Mouse (Mus musculus) left cerebral cortex, adult 11 months (tissue): ENCODE measurements around the gene 9630041A04Rik.

Source experiments
- DNase-seq: peaks from one replicate; pipeline ENCODE4 v3.0.0; 2022; ENCODE audit warnings: low spot score

Gene 9630041A04Rik

DNA sequence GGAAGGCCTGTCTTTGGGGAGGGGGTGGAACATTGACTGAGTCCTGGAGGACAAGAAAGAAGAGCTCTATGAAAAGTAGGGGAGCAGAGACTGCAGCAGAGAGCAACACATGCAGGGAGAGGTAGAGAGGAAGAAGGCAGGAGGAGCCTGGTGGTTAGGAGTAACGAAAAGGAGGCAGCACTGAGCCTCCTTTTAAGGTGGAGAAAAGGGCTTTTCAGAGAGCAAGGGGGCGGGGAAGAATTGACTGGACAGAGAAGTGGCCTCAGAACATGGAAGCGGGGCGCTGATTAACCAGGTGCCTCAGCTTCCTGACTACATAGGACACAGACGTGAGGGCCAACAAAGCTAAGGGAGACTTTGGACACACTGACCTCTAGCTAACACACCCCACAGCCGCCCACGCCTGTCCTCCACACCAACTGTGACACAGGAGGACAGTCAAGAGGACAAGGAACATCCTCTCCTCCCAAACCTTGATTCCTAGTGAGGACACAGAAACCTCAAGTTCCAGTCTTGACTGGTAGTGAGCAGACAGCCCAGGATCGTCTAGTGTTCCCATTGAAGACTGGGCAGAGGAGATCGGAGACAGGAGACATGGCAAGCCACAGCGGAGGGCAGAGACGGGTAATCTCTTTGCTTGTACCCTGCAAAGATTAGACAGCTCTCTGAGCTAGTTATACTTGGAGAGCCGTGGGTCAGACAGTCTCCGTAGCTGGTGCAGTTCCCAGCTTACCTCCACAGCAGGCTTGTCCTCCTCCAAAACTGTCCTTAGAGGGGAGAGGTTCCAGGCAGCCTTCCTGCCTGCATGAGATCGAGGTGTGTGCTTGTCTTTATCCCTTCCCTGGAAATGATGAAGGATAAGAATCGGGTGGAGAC, at the start of gene 9630041A04Rik:
TSS of gene 9630041A04Rik (plus strand) at position 246 of the 876 bp plus-strand sequence.
- DNase-seq = no peak

DNA sequence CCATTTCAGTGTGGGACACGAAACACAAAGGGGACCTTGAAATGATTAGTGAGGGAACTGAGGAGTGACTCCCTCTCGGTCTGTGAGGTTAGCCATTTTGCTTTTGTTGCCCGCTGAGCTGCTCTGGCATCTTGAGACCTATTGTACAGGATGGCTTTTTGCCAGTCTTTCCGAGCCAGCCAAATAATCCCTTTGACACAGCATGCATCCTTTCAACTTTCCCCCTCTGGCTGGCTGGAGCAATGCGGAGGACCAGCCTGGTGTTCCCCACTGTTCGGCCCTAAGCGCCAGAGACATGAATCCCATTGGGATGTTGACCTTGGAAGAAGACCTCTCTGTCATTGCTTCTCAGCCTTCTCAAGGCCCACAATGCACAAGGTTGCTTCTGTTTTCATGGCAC, 37.7 kb upstream of the 9630041A04Rik start:
- no peak for DNase-seq

DNA sequence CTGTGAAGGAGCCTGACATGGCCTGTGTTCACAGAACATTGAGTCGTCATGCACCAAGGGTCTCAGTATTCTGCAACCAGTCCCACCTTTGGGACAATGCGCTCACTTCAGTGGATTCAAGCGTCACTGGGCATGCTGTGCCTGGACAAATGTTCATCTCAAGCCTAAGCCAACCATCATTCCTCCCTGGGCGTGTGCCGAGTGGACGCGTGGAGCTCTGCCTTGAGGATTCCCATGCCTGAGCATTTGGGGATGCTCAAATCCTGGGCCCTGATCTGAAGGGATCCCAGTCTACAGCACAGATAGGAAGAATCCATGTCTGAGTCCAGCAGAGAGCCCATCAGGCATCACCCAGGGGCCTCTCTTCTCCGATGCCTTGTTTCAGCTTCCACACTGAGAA, 36.0 kb upstream of the 9630041A04Rik start:
- no peak for DNase-seq

DNA sequence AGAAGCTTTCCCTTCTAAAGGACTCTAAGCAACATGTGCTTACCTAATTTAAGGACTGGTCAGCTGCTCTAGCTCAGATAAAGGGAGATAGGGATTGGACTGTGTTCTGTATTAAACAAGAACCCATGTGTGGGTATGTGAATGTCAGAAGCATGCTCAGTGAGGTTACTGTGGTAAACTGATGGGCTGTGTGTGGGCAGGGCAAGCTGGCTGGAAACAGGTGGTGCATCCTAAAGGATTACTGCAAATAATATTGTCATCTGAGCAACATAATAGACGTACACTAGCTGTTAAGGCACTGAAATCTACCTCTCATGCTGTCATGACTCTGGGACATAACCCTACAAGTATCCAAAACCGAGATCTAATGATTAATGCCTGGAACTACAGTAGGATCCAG, 28.0 kb upstream of the 9630041A04Rik start:
- no peak for DNase-seq

DNA sequence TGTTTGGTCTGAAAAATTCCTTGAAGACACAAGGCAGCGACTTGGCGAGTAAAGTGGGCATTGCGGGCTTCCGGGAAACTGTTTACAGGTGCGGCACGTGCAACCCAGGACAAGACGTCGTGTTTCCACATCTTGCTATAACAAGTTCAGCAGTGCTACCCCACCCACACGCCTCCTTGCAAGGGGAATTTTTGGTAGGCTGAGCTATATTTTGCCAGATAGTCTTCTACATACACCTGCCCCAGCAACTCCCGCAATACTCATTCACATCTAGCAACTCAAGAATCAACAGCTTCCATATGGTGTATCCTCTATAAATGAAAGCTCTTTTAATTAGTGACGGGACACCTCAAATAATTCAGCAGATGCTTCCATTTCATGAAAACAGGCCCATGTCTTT, 20.5 kb upstream of the 9630041A04Rik start:
- DNase-seq = no peak

DNA sequence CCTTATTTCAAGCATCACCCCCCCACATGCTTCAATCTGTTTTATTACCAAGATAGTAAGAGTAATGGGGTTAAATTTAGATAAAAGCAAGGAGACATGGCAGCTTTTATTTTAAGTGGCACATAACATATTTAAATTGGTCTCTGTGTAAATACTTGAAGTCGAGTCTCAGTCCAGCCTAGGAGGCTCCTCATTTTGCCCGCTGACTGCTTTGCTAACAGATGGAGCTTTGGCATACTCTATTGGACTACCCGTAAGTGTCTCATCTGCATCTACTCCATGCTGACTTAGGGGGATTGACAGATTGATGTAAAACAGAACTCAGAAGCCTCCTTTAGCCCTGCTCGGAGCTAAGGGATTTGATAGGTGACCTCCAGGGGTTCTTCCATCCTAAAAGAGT, 17.7 kb upstream of the 9630041A04Rik start:
- no peak for DNase-seq

DNA sequence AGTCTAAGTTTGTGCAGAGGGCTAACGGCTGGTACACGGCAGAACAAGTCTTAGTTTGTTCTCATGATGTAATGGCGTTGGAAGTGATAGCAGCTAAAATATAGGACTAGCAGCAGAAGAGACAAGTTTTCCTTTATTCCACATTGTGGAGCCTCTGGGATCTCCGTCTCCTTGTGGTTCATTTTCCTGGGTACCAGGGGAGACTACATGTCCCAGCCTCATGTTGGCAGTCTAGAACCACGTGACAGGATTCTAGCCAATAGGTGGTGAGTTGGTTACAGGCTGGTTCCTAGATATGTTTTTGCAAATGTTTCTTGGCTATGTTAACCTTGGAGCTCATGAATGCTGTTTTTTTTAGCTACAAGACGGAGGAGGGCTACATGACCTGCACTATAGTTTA, 15.9 kb upstream of the 9630041A04Rik start:
- DNase-seq = no peak

DNA sequence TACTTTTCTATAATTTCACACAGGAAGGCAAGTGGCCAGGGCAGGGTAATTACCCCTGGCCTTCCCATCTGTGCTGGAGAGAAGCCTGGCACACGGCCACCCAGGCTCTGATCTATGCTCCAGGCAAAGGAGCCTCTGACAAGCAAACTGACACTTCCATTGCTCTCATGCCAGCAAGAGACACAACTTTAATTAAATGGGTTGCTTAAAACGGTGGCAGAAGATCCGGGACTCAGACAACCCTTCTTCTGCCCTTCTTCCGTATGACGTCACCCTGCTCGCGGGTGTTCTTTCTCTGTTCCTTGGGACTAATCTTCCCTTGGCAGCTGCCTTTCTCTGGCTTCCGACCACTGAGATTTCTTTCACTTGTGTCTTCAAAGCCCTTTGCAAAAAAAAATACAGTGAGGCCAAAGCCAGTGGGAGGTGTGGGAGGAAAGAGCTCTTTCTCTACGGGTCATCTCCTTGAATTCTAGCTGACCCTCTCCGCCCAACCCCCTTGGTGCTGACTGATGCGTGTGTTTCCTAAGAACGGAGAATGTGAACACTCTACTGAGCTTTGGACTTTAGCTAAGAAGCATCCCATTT, 932 bp downstream of the 9630041A04Rik start:
- DNase-seq = no peak

DNA sequence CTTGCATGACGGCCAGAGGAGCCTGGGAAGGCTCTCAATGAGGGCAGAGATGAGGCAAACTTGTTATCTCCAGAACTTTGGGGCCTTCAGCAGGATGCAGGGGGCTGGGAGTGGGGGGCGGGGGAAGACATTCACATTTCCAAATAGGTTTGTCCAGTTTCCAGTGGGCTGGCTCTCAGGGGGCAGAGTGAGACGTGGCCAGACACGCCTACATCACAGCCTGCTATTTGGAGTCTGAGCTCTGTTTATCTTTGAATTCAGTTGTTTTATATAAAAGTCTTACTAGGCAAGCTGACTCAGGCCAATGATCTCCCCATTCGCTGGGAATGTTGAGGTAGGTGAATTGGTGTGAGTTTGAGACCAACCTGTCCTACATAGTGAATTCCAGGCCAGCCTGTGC, 1.5 kb downstream of the 9630041A04Rik start:
- DNase-seq = no peak

DNA sequence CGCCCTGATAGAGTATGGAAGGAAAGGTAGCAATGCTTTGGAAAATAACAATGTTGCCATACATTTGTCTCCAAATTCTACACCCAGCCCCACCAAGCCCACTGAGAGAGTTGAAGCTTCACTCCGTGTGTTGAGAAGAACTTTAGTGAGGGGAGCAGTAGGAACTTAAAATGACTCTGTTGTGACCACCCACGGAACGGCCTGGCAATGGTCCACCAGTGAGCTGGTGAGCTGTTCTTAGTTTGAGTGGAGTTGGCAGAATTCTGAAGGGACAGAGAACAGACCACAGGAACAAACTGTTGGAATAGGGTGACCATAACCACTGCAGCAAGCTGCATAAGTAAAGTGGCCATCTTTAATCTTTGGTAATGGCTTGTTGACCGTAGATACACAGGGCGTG, 7.0 kb downstream of the 9630041A04Rik start:
- DNase-seq = no peak

DNA sequence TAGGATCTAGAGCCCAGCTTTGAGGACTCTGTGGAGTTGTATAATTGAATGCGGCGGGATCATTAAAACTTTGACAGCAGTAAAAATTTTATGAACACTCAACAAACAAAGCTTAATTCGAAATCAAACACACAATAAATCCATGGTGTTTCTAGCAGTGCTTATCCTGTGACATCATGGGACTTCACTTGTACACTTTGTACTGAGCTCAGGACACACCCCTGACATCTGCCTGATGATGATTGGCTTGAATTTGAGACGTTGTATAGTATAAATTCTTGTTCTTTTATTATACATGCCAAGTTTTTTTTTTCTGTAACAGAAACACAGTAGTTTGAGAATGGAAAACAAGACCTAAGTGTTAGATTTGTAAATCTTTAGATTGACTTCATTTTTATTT, 8.4 kb downstream of the 9630041A04Rik start:
- DNase-seq = no peak

DNA sequence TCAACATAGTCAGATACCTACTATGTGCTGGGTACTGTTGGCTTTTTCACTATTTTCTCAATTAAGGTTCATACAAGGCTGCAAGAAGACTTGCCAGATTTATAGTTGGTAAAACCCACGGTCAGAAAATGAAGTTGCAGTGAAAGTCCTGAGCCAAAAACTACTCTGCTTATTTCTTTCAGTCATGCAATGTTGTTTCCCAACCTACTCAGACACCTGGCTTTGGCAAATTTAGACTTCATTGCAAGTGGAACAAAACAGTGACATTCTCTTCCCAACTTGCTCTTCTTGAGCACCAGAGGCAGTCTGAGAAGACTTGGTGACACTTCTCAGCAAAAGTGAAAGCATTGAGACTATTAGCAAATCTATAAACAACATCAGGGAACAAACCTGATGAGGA, 13.7 kb downstream of the 9630041A04Rik start:
- no peak for DNase-seq

DNA sequence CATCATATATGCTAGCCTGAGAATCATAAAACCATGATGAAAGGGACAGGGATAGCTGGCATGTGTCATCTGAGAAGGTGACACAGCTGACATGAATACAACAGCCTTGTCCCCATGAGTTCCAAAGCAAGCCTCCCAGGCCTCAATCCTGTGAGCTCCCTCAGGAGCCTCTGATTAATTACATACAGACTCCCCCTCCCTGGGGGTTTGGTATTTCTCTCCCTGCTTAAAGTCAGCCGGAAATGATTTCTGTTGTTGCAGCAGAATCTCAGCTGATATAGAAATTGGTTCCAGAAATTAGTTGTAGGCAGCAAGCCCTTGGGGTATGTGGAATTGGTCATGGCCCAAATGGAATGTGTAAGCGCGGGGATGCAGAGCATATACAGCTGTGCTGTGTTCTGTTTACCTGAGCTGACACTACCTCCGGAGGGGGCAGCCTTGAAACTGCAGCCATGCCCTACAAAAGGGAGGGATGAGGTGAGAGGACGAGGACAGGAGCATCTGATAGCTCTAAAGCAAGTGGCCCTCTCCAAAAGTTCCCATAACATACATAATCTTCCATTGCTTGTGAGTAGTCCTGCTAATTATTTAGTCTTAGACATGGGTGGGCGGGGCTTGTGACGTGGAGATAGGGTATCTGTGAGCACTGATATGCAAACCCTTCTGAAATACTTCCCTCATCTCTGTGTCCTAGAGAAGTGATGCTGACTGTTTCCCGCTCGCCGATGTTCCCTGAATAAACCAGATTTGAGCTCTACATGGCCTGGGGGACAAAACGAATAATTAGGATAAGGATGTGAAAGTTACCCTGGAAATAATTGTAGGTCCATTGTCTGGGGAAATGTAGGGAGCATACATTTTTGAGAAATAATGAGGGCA, 15.7 kb downstream of the 9630041A04Rik start:
- no peak for DNase-seq

DNA sequence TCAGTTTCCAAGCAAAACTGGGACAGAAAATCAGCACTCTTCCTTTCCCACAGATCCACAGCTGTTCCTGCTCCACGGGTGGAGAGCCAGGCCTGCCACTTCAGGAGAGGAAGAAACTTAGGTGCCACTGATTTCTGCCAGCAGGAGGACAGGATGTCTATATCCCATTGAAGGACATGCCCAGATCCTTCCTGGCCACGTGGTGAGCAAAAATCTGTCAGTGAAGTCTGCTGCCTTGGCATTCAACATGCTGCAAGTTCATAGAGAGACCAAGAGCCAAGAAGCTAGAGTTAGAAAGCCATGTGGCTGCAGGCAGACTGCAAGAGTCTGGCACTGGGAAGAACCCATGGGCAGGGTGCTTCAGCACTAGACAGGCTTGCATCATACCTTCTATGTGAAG, 21.7 kb downstream of the 9630041A04Rik start:
- DNase-seq = no peak

DNA sequence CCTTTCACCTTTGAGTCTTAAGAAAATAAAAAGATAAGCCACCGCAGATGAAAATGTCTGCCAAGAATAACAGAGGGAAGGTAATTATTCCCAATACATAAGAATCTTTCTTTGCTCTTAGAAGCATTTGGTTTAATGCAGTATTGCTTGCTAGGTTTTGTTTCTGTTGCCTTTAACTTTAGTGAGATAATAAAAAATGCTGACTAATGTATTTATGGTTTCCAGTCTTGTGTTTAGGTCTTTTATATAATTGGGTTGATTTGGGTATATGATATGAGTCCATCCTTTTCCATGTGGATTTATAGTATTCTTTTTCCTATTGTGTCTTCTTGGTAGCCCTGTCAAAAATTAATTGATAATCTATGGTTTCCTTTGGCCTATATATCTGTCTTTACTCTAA, 36.2 kb downstream of the 9630041A04Rik start:
- no peak for DNase-seq

DNA sequence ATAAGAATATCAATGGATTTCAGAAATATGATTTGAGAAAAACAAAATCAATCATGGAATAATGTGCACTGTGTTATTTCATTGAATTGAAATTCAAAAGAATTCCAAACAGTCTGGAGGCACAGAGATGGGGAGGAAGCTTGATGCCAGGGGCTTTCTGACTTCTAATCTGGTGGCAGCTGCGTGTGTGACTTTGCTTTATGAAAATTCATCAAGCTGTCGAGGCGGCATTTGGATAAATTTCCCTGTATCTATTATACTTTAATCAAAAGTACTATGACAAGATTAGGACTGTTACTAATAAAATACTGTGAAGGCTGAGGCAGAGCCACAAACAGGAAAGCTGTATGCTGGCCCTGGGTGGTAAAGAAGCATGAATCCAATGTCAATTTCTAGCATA, 41.8 kb downstream of the 9630041A04Rik start:
- DNase-seq = no peak

DNA sequence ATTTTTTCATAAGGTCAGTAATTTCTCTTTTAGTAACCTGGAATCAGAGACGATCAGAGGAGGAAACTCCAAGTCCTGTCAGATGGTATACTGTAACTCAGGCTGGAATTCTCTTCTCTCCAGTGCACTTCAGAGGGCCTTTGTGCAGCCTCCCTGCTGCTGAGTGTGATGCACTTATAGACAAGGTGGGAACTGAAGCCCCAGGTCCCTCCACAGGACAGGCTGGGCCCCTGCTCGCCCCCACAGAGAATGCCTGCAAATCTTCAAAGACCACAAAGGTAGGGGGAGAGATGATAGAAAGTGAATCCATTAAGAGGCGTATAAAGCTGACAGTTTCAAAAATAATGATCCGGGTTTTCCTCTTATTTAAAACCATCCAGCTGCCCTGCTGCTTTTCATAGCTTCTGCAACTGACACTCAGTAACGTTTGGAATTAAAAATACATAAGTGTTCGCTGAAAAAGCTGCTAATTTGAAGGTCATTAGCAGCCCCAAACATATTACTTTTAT, 46.2 kb downstream of the 9630041A04Rik start:
- DNase-seq = no peak

DNA sequence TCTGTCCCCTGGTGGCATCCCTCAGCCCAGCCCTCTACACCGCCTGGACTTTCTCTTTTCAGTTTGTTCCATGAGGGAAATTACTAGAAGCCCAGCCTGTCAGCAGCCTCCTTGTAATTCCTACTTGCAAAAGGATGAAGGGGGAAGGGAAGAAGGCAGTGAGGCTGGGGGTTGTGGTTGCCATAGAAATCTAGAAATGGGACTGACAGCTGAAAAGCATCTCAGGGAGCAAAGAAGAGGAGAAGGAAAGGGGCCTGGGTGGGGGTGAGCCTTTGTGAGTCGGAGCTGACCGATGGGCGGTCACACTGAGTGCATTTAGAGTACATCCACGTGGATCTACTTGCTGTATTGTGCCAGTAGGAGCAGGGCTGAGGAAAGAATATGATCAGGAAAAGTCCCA, 47.2 kb downstream of the 9630041A04Rik start:
- DNase-seq = no peak

DNA sequence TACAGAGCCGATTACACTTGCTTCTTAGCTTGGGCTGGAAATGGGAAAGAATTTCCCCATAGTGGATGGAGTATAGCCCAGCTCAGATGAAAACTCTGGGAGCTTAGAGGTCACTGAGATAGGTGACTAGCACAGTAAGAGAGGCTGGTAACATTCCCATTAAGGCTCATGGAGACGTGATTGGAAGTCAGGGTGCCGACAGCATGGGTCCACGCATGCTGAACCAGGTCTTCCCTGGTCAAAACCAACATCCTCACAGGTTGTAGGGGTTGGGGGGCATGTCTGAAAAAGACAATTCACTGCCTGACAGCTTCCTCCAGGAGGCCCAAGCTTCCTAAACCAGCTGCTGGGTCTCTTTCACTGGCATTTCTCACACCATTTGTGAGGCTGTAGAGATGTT, 47.9 kb downstream of the 9630041A04Rik start:
- DNase-seq = no peak

DNA sequence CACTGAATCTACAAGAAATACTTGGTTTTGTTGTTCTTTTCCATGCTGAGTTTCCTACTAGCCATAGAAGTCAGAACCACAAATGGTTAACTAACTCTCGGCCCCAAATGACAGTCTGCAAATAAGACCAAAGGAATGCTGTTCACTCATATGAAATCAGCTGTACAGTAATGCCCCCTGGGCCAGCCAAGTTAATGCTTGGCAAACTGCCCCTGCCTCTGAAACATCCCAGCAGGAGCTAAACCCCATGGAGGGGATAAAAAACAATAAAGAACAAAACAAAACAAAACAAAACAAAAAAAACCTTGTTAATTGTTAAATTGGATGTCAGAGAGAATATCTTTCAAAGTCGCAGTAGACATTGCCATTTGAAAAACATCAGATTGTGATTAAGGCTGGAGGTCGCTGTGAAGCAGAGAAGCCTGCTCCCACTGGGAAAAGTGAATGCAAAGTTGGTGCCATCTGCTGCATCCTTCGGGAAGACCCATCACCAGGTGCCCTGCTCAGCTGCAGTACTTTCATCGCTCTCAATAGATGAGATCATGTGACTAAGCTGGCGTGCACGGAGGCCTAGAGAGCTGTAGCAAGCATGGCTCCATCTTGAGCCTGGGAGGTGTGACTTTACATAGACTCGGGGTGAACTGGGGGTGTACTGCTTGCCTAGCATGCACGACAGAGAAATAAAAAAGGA, 49.7 kb downstream of the 9630041A04Rik start:
- DNase-seq = no peak

DNA sequence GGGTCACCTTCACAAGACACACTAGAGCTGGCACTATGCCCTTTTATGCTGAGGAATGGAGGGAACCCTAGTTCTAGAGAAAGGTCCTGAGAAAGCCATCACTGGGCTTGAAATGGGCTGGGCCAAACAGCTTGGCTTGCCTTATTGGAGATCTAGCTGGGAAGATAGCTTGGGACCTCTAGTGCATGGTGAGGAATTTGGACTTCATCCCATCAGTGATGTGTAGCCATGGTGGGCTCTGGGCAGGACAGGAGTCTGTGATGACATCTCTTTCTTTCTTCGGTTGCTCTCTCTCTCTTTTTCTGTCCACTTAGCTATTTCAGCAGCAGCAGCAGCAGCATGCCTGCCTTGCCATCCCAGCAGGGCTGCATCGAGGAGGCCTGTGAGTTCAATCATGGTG, 53.4 kb downstream of the 9630041A04Rik start:
- no peak for DNase-seq

DNA sequence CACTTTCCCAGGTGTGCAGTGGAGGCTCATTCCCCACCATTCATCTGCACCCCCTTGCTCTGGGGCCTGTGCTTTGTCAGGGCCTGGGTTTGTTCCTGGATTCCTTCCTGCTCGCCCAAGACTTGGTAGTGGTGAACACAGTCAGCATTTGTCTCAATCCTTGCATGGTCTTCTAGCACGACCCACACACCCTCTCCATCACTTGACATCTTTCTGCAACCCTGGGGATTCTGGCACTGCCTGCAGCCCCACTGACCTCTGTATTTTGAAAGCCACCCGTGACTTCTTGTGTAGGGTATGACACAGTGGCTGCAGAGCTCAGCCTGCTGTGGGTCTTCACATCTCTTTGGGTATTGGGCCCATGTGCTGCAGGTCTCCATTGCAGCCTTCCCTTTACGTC, 57.1 kb downstream of the 9630041A04Rik start:
- no peak for DNase-seq
